Mouse (Mus musculus): Measurements from ENCODE around the gene Gm20388.

The Gm20388 gene

DNA sequence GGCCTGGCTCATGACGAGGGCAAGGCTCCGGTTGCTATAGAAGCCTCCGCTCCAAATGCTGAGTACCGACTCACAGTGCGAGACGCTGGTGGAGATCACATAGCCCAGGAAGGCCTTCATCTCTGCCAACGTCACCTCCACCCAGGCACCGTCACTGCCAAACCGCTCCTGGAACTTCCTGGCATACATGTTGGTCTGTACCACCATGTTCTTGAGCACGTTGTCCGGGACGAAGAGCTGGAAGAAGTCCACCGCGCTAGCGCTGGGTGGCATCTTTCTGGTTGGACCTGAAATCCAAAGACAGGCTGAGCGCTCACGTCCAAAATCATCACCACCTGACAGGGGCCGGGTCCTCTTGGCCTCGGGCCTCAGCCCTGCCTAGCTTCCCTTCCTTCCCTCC, 4473.7 kb downstream of the Gm20388 start:
- DNase-seq (ENCODE audit: low spot score), result no peak

DNA sequence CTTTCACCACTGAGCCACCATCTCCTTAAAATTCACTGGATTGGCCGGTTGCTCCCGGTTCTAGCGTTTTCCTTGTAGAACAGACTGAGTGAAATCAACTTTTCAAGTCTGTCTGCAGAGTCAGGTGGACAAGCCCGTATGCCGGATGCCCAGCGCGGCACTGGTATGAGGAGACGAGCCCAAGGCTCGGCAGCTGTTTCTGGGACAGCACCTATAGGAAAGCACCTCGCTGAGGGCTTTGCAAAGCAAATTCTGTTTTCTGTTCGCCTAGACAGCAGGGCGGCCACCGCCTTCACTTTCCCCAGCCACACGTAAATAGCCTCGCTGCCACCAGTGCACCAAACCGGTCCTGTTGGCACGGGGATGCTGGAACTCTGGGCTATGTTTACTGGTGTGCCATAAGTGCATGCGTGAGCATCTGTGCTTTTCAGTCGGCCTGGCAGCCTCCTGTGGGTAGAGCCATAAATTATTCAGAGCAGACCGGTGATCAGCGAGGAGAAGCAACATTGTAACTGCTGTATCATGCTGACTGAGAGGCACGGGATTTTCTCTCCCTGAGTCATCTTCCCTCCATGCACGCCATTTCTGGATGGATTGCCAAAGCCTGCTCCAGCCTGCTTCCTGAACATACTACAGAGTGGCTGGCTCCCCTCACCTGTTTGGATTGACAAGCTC, 4475.7 kb downstream of the Gm20388 start:
- DNase-seq (ENCODE audit: low spot score), result no peak

DNA sequence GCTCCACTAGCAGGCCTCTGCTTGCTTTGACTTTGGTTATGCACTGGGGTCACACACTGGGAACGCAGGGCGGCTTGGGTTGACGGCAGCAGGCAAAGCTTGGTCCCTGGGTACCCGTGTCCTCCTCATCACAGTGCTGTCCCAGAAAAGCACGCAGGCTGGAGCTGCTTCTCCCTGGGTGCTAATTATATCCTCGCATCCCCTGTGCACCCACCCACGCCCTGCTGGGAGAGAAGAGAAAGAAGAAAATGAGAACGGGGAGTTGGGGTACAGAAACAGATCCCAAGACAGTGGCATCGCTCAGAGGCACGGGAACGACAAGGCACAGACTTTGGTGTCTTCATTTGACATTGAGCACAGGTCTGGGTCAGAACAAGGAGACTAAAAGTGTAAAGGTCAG, 4478.9 kb downstream of the Gm20388 start:
- DNase-seq (ENCODE audit: low spot score), result no peak

- no peak for DNase-seq (ENCODE audit: low spot score)
Measured at GRCm38 (mm10) chr8:124391191-124391590, 4480.6 kb downstream of the Gm20388 start.

GRCm38 (mm10) chr8:124392271-124393012, 4481.8 kb downstream of the Gm20388 start:
- DNase-seq (ENCODE audit: low spot score), result no peak

DNA sequence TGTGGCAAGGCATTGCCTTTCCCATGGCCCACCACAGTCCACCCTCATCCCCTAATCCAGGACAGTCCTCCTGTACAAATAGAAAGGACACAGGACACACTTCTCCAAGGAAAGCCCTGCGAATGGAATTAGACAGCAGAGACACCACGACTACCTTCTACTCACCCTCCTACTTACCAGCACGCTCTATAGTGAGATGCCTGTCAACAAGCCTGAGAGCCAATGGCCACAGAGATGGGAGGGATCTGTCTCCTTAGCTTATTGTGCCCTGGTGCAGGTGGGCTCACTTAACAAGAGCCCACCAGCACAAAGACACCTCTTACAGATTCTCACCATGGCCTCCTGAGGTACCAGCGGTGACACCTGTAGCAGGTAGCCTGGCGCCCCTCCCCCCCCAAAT, 4482.4 kb downstream of the Gm20388 start:
- DNase-seq (ENCODE audit: low spot score), result no peak

GRCm38 (mm10) chr8:124393927-124394326, 4483.3 kb downstream of the Gm20388 start:
- no peak for DNase-seq (ENCODE audit: low spot score)

GRCm38 (mm10) chr8:124394951-124395350, 4484.3 kb downstream of the Gm20388 start:
- DNase-seq (ENCODE audit: low spot score), result no peak

Data from adipocyte (in vitro differentiated cells).